Mouse (Mus musculus) frontal cortex, adult 2 months (tissue): Measurements from ENCODE around the gene Tas2r138. TPM values are rescaled to one million over a fixed set of nuclear protein-coding genes. Genes with fewer than 3 reads are reported as not detected.
"Not testable (repeated sequence)": the region's sequence is repeated elsewhere in the genome, so short reads cannot be mapped to it uniquely, and the experiment has no call there.

Experiments used
- DNase-seq, 2 experiments: peaks; one replicate each; pipeline ENCODE4 v3.0.0; 2022; ENCODE audit warnings: low spot score in 1 of 2; ENCODE audit errors: extremely low spot score in 1 of 2
- polyA plus RNA-seq: library from polyadenylated mRNA; depleted of rRNA; stranded (reverse); fragments of >200 nt; gene quantifications from 2 replicates; pipeline ENCODE4 v1.2.3, GENCODE M21; 2012; rRNA removed

The Tas2r138 gene
- not detected in 2 replicates for polyA plus RNA-seq

DNA sequence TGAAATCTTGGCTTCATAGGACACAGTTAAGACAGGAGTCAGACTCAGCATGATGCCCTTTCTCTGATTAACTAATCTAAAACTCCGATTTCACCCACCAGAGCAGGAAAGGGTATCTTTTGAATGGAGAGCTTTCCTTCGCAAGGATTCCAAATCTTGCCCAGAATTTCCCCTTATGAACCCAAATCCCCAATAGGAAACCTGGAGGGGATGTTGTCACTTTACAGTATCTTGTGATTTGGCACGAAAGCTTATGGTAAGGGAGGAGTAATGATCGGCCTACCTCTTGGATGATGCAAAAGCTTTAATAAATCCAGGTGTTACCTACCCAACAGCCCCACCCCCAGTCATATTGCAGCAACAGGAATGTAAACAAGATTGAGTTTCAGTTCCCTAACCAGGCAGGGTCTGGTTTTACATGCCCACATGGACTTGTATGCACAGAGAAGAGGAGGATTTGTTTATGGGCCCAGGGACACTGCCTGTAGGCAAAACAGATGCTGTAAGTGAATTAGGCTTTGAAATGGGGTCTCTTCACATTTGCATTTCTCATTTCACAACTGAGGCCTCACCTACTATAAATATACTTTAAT is at the start of gene Tas2r138:
Gene Tas2r138 (minus strand): TSS at position 51 of the 593 bp plus-strand sequence.
- no peak for DNase-seq

DNA sequence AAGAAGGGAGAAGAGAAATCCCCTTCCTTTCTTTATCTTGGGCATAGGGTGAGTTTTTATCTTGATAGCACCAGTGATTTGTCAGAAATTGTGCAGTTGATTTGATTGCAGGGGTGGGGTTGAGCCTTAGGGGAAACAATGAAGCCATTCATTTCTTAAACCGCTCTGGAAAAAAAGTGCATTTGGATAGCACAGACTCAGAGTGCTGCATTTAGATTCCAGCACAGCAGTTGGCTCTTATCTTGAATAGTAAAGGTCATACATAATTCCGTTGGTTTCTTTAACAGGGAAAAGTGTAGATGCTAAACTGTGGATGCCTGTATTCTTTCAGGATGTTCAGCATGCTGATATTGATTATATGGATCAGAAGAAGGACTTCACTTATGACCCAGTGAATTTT is 47.8 kb upstream of the Tas2r138 start:
- DNase-seq = no peak

DNA sequence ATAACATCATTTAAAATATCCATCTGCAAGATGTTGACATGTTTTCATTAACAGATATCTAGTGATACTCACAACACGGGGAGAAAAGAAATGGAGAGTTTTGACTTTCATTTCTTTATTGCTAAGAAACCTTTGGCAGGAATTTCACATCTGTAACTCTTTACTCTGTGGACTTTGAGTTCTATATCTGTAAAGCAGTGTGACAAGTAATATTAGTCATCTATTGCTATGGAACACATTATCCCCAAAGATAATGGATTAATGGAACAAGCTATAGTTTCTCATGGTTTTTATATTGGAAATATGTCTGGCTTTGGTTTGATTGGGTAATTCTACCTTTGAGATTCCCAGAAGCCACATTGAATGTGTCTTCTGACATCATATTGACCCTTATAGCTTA is 37.8 kb upstream of the Tas2r138 start:
- DNase-seq = no peak

DNA sequence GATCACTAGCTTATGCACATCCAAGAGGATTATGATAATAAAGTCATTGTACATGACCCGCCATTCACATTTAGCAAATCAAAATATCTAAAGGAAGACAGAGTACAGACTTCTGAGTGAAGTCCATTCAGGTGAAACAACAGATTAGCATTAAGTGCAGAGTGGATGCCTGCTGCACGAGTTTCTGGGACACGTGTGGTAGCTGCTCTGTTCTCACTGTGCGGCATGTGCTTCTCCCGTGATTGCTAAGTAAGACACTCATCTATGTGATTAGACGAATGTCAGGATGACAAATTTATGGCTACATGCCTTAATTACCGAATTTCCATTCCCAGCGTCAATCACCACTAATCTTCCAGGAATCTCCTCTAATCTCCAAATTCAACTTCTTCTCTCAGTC is 32.6 kb upstream of the Tas2r138 start:
- no peak for DNase-seq

DNA sequence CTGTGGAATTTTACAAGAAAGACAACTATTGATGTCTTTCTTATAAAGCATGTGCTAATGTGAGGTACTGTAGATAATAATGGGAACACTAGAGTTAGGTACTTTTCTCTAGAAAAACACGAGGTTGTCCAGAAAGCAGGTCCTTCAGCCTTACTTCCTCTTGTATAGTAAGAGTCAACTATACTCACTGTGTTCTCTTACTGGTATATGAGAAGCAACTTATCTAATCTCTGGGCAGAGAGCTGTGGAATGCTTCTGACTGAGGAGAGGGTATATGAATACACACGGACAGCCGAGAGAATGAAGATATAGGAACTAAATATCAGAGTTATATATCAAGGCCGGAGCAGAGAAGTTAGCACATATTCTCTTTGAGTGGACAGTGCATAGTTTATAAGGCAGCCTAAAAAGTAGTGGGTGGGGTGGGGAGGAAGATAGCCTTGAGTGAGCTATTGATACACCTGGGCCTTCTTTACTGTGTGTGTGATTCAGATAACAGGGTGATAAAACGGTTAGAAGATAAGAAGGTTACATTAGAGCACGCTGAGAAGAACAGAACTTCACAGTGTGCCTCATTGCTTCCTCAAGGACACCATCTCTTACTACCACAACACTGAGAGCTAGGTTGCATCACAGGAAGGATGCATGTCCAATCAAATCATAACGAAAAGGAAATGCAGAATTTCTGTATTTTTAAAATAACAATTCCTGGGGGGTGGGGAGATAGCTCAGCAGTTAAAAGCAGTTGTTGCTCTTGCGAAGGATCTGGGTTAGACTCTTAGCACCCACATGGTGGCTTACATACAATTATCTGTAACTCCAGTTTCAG is 27.8 kb upstream of the Tas2r138 start:
- DNase-seq = no peak

DNA sequence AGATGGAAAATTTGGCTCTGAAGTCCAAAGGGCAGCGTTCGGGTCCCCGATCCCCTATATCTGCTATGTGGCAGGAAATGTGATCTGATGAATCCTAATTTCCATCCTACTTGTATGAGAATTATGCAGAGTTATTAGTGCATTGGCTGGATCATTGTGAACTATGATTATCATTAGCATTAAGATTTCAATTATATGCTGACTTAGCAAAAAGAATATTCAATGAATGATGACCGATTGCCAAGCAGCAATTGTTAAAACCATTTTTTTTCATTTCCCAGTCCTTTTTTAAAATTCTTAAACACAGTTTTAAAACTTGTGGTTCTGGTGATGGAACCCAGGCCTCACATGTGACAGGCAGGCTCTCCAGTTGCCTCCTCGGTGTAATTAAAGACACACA is 24.6 kb upstream of the Tas2r138 start:
- no peak for DNase-seq

DNA sequence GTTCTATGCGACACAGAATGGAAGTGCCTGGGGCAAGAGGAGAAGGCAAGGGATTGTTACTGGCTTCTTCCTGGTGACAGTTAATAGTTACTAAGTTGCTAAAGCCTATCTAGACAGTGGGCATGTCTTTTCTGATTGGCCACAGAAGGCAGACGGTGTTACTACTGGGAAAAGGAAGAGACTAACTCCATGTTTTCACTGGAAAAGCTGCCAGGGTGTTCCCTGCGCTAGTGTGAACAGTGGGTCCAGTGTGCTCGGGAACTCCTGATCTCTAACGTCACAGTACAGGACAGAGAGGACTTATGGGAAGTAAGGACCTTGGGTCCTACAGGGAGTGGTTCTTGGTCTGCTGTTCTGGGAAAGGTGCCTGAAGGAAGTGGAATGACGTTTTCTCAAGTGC is 22.4 kb upstream of the Tas2r138 start:
- DNase-seq = no peak

DNA sequence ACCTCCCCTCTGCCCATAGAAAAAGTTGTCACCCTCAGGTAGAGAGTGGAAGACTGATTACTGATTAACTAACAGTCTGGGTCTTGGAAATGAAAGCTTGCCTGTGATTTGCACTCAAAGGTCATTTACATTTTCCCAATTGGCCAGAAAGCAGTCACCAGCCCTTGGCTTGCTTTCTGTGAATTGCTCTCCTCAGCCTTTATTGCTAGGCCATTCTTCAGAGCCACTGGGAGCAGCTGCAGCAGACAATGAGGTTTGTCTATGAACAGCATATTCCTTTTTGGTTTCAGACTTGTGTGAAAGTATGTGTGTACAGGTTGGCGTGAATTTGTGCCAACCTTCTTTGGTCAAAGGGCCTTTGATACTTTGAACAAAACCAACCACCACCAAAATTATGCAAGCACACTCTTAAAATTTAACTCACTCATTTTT is 21.5 kb upstream of the Tas2r138 start:
- no peak for DNase-seq

DNA sequence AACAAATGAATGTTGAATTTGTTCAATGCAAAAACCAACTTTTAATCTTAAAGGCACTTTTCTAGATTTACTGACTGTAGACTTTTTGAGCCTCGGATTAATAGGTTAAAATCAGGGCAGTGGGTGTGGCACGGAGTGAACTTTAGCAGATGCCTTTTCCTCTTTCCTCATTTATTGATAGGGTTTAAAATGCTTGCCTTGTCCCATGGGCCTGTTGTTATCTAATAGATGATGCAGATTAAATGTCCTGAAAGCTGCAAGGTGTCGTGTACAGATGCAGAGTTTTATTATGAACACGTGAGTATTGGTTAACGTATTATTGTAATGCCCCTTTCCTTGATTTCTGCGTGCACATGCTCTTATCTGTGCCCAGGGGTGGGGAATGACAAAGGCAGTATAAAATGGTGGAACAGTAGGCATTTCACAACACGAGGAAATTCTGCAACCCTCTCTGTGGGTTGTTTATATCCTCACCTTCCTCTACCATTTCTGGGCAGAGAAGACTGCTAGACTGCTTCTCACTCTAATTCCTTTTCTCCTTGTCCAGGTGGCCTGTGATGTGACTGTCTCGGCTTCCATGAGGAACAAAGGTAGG is 15.4 kb upstream of the Tas2r138 start, which contains the start of gene Mgam:
Gene Mgam (plus strand): TSS at position 426 of the 595 bp plus-strand sequence.
- no peak for DNase-seq

DNA sequence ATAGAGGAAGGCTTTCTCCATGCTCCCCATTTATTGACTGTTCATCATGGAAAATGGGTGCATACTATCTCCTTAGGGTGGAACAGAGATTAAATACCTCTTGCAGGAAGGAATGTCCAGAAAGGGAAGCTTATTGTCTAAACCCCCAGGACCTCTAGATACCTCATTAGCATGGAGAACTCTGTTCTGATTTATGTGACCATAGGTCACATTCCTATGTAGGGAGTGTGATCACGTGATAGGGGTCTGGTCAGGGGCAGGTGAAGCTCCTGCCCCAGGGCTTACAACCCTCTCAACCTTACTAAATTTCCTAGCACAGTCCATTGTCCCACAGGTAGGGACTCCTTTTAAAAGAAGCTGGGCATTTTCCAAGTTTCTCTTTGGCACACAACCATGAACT is 13.0 kb upstream of the Tas2r138 start:
- DNase-seq = no peak

DNA sequence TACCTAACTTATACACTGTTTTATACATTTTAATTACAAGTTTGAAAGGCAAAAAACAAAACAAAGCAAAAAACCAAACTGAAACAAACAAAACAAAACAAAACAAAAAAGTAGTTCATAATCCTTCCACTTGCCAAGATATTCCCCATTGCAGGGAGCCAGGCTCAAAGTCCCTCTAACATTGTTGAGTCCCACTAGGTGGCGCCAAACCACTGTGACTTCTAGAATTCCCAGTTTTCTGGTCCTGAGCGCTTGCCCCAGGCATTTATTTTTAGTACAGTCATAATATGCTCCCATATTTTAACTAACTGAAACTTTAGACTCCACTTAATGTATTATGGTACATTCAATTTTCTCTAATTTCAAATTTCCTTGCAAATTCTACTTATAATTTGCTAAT is 4.9 kb upstream of the Tas2r138 start:
- peak in 1 of 2 experiments; percentile 82 for DNase-seq

DNA sequence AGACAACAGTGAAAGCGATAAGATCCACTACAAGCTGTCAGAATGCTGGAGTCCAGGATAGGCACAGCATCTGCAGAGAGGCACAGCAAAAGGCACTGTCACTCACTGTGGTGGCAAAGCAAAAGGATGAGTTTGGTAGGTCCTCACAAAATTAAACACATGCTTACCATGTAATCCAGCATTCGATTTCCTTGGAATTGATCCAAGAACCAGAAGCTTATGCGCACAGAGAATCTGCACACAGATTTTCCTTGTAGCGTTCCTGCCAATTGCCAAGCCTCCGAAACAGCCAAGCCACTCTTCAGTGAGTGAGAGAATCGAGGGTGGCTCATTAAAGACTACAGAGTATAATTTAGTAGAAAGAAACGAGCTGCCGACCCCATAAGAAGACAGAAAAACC is 2.9 kb downstream of the Tas2r138 start:
- peak in 1 of 2 experiments; percentile 42 for DNase-seq

DNA sequence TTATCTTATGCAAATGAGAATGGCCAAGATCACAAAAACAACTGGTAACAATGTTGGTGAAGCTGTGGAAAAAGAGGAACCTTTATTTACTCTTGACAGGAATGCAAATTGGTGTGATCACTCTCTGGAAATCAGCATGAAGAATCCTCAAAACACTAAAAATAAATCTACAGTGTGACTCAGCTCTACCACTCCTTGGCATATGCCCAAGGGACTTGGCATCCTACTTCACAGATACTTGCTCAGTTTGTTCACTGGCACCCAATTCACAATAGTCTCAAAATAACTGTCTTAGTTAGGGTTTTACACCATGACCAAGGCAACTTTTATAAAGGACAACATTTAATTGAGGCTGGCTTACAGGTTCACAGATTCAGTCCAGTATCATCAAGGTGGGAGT is 5.7 kb downstream of the Tas2r138 start:
- DNase-seq = peak; percentile 80 to 92

DNA sequence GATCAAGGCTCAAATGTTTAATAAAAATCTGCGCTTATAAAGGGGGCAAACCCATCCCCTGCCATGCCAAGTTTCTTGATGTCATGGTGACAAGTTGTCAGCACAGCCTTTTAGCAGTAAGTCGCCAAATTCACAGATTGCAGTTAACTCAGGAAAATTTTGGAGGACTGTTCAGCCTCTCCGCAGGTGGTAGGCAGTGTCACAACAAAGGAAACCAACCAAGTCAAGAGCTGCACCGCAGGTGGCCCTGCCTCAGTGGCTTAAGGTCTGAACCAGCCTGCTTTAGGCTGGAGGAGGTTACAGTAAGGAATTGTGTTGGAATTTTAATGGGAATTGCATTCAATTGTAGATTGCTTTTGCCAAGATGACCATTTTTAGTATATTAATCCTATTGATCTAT is 14.6 kb downstream of the Tas2r138 start:
- not testable (repeated sequence) for DNase-seq

DNA sequence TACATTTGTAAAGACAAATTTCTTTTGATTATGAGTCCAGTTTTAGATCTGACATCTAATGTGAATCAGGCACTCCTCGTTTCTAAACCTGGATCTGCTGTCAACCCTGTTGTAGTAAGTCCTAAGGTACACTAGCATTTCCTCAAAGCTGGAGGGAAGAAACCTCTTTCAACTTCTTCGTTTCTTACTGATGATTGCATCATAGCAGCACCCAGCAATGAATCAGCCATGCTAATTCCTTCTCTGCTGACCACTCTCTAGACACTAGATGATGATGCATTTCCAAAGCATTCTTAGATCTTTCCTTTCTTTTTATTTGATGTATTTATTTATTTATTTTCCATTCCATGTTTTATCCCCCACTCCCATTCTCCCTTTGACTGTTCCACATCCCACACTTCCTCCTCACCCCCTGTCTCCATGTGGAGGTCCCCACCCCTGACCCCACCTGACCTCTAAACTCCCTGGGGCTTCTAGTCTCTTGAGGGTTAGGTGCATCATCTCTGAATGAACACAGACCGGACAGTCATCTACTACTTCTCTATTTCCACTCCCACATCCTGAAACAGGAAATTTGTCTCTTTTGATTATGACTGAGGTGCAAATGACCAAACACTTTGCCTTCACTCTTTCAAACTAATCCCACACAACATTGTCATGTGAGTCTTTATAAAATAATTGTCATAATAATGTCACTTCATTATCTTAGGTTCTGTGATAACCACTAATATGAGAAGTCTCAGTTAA is 18.1 kb downstream of the Tas2r138 start:
- DNase-seq = no peak

DNA sequence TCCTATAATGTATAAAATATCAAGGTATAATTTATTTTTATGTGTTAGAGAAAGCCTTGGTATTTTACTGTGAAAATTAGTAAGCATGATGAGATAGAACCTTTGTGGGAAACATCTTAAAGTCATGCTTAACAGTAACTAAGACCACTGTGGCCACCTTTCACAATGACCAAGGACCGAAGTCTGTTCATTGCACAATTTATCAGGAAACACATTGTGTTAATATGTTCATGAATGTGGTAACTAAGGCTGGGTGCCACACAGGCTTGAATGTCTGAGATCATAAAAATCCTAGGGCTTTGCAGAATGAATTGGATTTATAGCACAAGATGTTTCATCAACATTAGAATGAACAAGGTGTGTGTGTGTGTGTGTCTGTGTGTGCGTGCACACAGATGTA is 24.8 kb downstream of the Tas2r138 start:
- no peak for DNase-seq

DNA sequence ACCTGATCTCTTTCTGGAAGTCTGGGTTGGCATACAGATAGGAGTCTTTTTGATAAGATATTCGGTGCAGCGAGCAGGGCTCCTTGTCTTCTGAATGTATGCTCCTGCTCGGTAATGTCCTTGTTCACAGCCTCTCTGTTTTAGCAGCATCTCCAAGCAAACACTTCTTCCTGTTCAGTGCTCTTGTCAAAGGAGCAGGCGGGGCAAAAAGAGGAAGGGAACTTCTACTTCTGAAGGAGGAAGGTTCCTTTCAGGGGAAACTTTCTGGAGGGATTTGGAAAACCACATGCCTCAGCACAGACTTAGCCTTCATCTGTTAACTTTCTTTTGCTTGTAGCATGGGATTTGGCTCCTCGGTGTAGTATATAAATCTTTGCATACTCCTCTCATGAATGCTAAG is 27.5 kb downstream of the Tas2r138 start, which contains the start of gene Clec5a:
Gene Clec5a (minus strand): TSS at position 177 of the 400 bp plus-strand sequence.
- no peak for DNase-seq

DNA sequence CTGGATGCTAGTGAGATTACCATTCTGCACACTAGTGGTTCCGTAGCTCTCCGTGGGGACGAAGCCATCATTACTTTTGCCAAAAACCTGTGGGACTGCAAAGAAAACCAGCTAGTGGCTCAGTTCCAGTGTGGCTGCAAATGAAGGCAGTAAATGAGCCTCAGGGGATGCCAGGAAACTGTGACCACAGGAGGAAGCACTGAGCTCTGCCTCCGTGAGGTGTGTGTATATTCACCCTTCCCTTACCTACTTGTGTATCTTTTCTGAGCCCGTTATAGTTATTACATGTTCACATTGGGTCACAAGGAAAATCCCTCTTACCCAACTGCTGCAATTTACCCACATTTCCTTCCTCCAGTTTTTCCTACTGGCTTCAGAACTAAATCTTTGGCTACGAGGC is 28.8 kb downstream of the Tas2r138 start:
- DNase-seq = no peak

DNA sequence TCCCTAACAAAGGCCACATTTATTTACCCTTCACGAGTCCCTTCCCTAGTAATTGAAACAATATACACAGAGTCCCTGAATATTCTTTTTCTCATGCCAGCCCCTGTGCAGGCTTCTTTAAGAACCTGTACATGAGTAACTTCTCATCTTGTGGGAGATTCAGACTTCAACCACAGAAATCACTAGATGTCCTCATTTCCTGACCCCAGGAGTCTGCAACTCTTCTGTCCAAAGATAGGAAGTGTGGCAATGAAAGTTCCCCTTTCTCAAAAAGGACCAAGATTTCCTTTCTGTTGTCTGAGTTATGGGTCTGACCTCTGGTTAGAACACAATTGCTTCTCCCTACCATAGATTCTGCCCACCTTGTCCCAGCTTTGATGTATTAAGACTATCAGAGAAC is 36.8 kb downstream of the Tas2r138 start:
- DNase-seq = no peak

DNA sequence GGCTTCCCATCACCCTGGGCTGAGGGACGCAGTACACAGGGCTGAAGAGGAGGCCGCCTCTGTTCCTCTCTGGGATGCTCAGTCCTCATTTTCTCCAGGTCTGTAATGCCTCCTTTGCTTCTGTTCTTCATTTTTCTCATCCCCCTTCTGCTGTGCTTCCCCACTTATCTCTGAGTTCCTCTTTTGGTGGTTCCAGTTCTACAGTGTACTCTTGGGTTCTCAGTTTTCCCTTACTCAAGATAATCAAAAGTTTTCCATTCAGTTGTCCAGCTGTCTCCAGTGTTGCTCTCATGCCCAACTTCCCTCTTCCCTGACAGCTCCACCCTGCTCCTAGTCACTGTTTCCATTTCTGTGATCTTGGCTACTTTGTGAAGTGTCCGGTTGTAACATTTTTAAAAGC is 39.5 kb downstream of the Tas2r138 start:
- no peak for DNase-seq

DNA sequence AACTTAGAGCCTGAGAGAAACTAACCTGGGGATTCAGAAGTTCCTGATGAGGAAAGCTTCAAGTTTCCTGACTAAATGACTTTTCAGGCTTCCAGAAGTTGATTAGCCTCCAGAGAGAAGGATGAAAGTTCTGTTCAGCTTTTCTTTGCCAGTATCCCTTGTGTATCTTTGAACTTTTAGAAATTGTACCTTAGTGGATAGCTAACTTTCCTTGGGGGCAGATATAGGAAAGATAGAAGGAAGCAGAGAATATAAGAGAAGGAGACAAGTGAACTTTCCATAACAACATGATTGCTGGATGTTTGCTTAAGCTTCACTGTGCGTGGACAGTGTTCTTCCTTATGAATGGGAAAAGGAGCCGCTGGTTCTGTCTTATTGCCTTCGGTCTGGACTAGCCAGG is 43.9 kb downstream of the Tas2r138 start, which contains the start of gene Olfr460:
Gene Olfr460 (plus strand): TSS at position 301 of the 400 bp plus-strand sequence.
- no peak for DNase-seq
